ENCODE assay signal across 9 mouse cellular contexts in the genomic region with DNA sequence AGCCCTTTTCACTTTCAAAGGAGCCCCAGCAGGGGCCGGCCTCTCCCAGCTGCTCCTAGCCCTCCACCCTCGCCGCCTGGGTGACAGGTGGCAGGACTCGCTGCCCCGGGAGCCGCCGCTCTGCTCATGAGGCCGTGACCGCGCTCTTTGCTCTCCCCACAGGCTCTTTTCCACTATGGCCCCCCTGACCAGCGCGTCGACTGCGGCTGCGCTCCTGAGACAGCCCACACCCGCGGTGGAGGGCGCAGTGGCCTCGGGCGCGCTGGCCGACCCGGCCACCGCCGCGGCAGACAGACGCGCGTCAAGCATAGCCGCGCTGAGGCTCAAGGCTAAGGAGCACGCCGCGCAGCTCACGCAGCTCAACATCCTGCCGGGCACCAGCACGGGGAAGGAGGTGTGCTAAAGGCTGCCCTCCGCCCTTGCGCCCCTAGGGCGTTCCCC. TPM values are rescaled to one million over a fixed set of nuclear protein-coding genes. Genes with fewer than 3 reads are reported as not detected.
A peak's percentile ranks its signal among the peaks of the same experiment; 100 is the strongest.
DNase-seq lines count a peak whose midpoint lies in the region; ATAC-seq lines count a peak whose summit lies in the region.
"Had no signal": no experiment of that assay in that cellular context is flagged by ENCODE, and none has a peak within 500 bp of the region (broad histone marks: within the 10 kb centered on the region; RNA-seq: fewer than 3 reads in every experiment).

No protein-coding gene starts in this region.

- WGBS in heart, embryonic 16.5 days, result 8% methylated on average over 40 of the region's 40 CpGs
- 9% methylated on average over 28 of the region's 40 CpGs for WGBS in hindbrain, embryonic 14.5 days
- 24% methylated on average over 39 of the region's 40 CpGs for WGBS in midbrain, embryonic 15.5 days

- no peak for DNase-seq in heart, adult 9 months (ENCODE audit: low spot score in 2 of 2)
- DNase-seq in hindbrain, embryonic 14.5 days (ENCODE audit: low spot score), result no peak
- no peak for DNase-seq in right cerebral cortex, postnatal 4 days
- no peak for DNase-seq in left cerebral cortex, postnatal 4 days
- DNase-seq in cerebellum, adult 9-11 months, result no peak

- intact Hi-C loops in left cerebral cortex, postnatal 4 days (cut with DNase I), result loop anchor here (10.0 kb wide), 2 partner anchors 268 to 598 kb away; no protein-coding TSS in a partner anchor

- no peaks in the 10 kb centered on the region for H3K9me3 ChIP-seq in heart, embryonic 16.5 days (replicated peaks; ENCODE audit: control insufficient read depth, low read length)
- H3K9me3 ChIP-seq in hindbrain, embryonic 14.5 days (ENCODE audit: control insufficient read depth, low read length), result no peaks in the 10 kb centered on the region
- H3K9me3 ChIP-seq in midbrain, embryonic 15.5 days, result no peaks in the 10 kb centered on the region

- peaks cover 81% of the 10 kb centered on the region for H3K27me3 ChIP-seq in heart, embryonic 16.5 days (ENCODE audit: control insufficient read depth, insufficient read depth, low read length)
- peaks cover 91% of the 10 kb centered on the region for H3K27me3 ChIP-seq in hindbrain, embryonic 14.5 days (ENCODE audit: control insufficient read depth, insufficient read depth, low read length)
- peaks cover 64% of the 10 kb centered on the region for H3K27me3 ChIP-seq in midbrain, embryonic 15.5 days (replicated peaks)

- H3K36me3 ChIP-seq in heart, embryonic 16.5 days (ENCODE audit: control insufficient read depth, insufficient read depth), result no peaks in the 10 kb centered on the region
- H3K36me3 ChIP-seq in hindbrain, embryonic 14.5 days (replicated peaks; ENCODE audit: control insufficient read depth, insufficient read depth), result no peaks in the 10 kb centered on the region
- no peaks in the 10 kb centered on the region for H3K36me3 ChIP-seq in midbrain, embryonic 15.5 days (replicated peaks)

- H3K9ac ChIP-seq in heart, embryonic 16.5 days (ENCODE audit: low read length), result no peak overlapping the region
- no peak overlapping the region for H3K9ac ChIP-seq in hindbrain, embryonic 14.5 days
- no peak overlapping the region for H3K9ac ChIP-seq in midbrain, embryonic 15.5 days

- H3K4me3 ChIP-seq in heart, embryonic 16.5 days (ENCODE audit: low read length), result peak overlapping the region; percentile 47
- 0 out of 2 replicates have a peak overlapping the region, but pooled peaks have one; percentile 14 for H3K4me3 ChIP-seq in hindbrain, embryonic 14.5 days (replicated peaks; ENCODE audit: low read length)
- peak overlapping the region; percentile 3 for H3K4me3 ChIP-seq in midbrain, embryonic 15.5 days

- no peak overlapping the region for H3K27ac ChIP-seq in heart, embryonic 16.5 days (ENCODE audit: low read length)
- no peak overlapping the region for H3K27ac ChIP-seq in hindbrain, embryonic 14.5 days
- H3K27ac ChIP-seq in midbrain, embryonic 15.5 days, result no peak overlapping the region; the same call in 1 of the 2 replicates

- no peak for ATAC-seq in heart, embryonic 16.5 days (replicated peaks; ENCODE audit: extremely low read depth, insufficient read depth, low FRiP score)
- peak; percentile 57 for ATAC-seq in activated CD4-positive, CD25-positive, alpha-beta regulatory T cell, adult 4 months
- peak; percentile 39; the same call in 1 of the 2 replicates for ATAC-seq in hindbrain, embryonic 14.5 days (ENCODE audit: low FRiP score)
- peak; percentile 54; the same call in 1 of the 2 replicates for ATAC-seq in midbrain, embryonic 15.5 days (replicated peaks)
- ATAC-seq: Patski had no signal

- peak overlapping the region; percentile 64 for H3K4me2 ChIP-seq in heart, embryonic 16.5 days (ENCODE audit: low read depth, low read length)
- H3K4me2 ChIP-seq in hindbrain, embryonic 14.5 days (replicated peaks), result peak overlapping the region; percentile 33
- peak overlapping the region; percentile 37 for H3K4me2 ChIP-seq in midbrain, embryonic 15.5 days

- H3K4me1 ChIP-seq in heart, embryonic 16.5 days (ENCODE audit: control insufficient read depth, insufficient read depth, low read length), result peaks cover 3% of the 10 kb centered on the region; the same call in 1 of the 2 replicates
- no peaks in the 10 kb centered on the region for H3K4me1 ChIP-seq in hindbrain, embryonic 14.5 days (replicated peaks; ENCODE audit: control insufficient read depth, insufficient read depth, low read length)
- H3K4me1 ChIP-seq in midbrain, embryonic 15.5 days, result peaks cover 9% of the 10 kb centered on the region; the same call in 1 of the 2 replicates

RNA-seq across cellular contexts. Expression of a gene that starts 10.8 kb away (rescaled TPM):
- not detected in 2 replicates for polyA plus RNA-seq in heart, embryonic 16.5 days (2015; fragmentation: Nextera tagmentation; extraction: Ambion mirVana)
- polyA plus RNA-seq in activated CD4-positive, CD25-positive, alpha-beta regulatory T cell, adult 4 months (2017; shearing (Covaris generic)), result not detected
- 1.3 and 1.5 TPM in 2 replicates for polyA plus RNA-seq in hindbrain, embryonic 14.5 days (2014; fragmentation: Nextera tagmentation; extraction: Ambion mirVana)
- polyA plus RNA-seq in midbrain, embryonic 15.5 days (2015; fragmentation: Nextera tagmentation; extraction: Ambion mirVana), result 10.4 and 10.7 TPM in 2 replicates
- total RNA-seq in left cerebral cortex, postnatal 4 days (2021), result 10 to 100 TPM; 46.9 to 47.5 TPM
